Mouse (Mus musculus) neural tube, embryonic 13.5 days (tissue): ENCODE results near the gene Itga1. TPM values are rescaled to one million over a fixed set of nuclear protein-coding genes. Genes with fewer than 3 reads are reported as not detected.

ENCODE experiments used
- ATAC-seq: fragments of 200-750 bp; cut with Nextera tagmentation; 2 replicates; pipeline ENCODE4 v1.8.0; 2017; ENCODE audit warnings: low read depth, mild to moderate bottlenecking, moderate TSS enrichment, moderate library complexity
- H3K27ac ChIP-seq: fragments of 300-500 bp; sonication (generic); replicated peaks from 2 replicates; pipeline ENCODE4 v1.5.1; 2015; ENCODE audit warnings: moderate library complexity, mild to moderate bottlenecking, inconsistent platforms
- H3K27me3 ChIP-seq: fragments of 300-500 bp; sonication (generic); 2 replicates; pipeline ENCODE4 v1.6.1; 2015; ENCODE audit warnings: mild to moderate bottlenecking, inconsistent platforms
- H3K36me3 ChIP-seq: fragments of 300-500 bp; sonication (generic); 2 replicates; pipeline ENCODE4 v1.6.1; 2015; ENCODE audit warnings: mild to moderate bottlenecking, inconsistent platforms
- H3K4me1 ChIP-seq: fragments of 300-500 bp; sonication (generic); replicated peaks from 2 replicates; pipeline ENCODE4 v1.6.1; 2015; ENCODE audit warnings: inconsistent platforms
- H3K4me2 ChIP-seq: fragments of 300-500 bp; sonication (generic); 2 replicates; pipeline ENCODE4 v1.6.1; 2015; ENCODE audit warnings: inconsistent platforms, mild to moderate bottlenecking, moderate library complexity
- H3K4me3 ChIP-seq: fragments of 300-500 bp; sonication (generic); 2 replicates; pipeline ENCODE4 v1.5.1; 2015; ENCODE audit warnings: mild to moderate bottlenecking, inconsistent platforms
- H3K9ac ChIP-seq: fragments of 300-500 bp; sonication (generic); 2 replicates; pipeline ENCODE4 v1.6.1; 2015; ENCODE audit warnings: moderate library complexity, mild to moderate bottlenecking, inconsistent platforms
- H3K9me3 ChIP-seq: fragments of 300-500 bp; sonication (generic); 2 replicates; pipeline ENCODE4 v1.6.1; 2016; ENCODE audit warnings: inconsistent platforms
- WGBS: fragments of 180-500 bp; shearing (Covaris S2); methylation state at CpG from one replicate; pipeline ENCODE4 v1.1.7; 2015; 5-methylcytosine and 5-hydroxymethylcytosine counted together
- polyA plus RNA-seq: library from polyadenylated mRNA; unstranded; fragments of >200 nt; fragmentation: Nextera tagmentation; extraction: Ambion mirVana; gene quantifications from 2 replicates; pipeline ENCODE4 v1.2.1, GENCODE M21; 2015

Itga1 gene
- polyA plus RNA-seq, 1 experiment from 2014 or later = 8.4 TPM

GRCm38 (mm10) chr13:114933541-114933940 lies 168.2 kb downstream of the Itga1 start:
- Histone ChIP-seq H3K27ac (no peak overlapping the region), H3K27me3 (peaks cover 25% of the 10 kb centered on the region), H3K9me3 (no peaks in the 10 kb centered on the region), H3K36me3 (no peaks in the 10 kb centered on the region), H3K4me1 (peaks cover 14% of the 10 kb centered on the region), H3K9ac (no peak overlapping the region), H3K4me3 (no peak overlapping the region), H3K4me2 (no peak overlapping the region)
- ATAC-seq = no peak
- 89% methylated on average over 7 of the region's 7 CpGs for WGBS

- Histone ChIP-seq H3K9me3 (no peaks in the 10 kb centered on the region), H3K36me3 (no peaks in the 10 kb centered on the region), H3K4me3 (peak within 1 kb of the TSS; percentile 41), H3K9ac (peak within 1 kb of the TSS; percentile 63), H3K27ac (peak within 1 kb of the TSS; percentile 52; the same call in 1 of the 2 replicates), H3K4me2 (peak within 1 kb of the TSS; percentile 73), H3K27me3 (peaks cover 25% of the 10 kb centered on the region), H3K4me1 (peaks cover 14% of the 10 kb centered on the region)
- peak; percentile 84 for ATAC-seq
- 2% methylated on average over 28 of the region's 28 CpGs for WGBS
Observed at GRCm38 (mm10) chr13:114931775-114932294, 169.9 kb downstream of the Itga1 start, which contains the start of gene Itga2. Itga2 (minus strand) TSS chr13:114932100.

GRCm38 (mm10) chr13:114930996-114931649 lies 170.6 kb downstream of the Itga1 start:
- peak overlapping the region; percentile 52; the same call in 1 of the 2 replicates for H3K27ac ChIP-seq
- under 1% methylated on average over 10 of the region's 10 CpGs for WGBS
- no peaks in the 10 kb centered on the region for H3K36me3 ChIP-seq
- H3K9ac ChIP-seq = peak overlapping the region; percentile 63
- peak overlapping the region; percentile 41 for H3K4me3 ChIP-seq
- peak; percentile 61 for ATAC-seq
- H3K4me1 ChIP-seq = peaks cover 14% of the 10 kb centered on the region
- peaks cover 25% of the 10 kb centered on the region for H3K27me3 ChIP-seq
- H3K4me2 ChIP-seq = peak overlapping the region; percentile 73
- H3K9me3 ChIP-seq = no peaks in the 10 kb centered on the region

- ATAC-seq = no peak
- Histone ChIP-seq H3K27ac (no peak overlapping the region), H3K9me3 (0 out of 2 replicates have a peak, but pooled peaks cover 3% of the 10 kb centered on the region), H3K4me2 (no peak overlapping the region), H3K27me3 (no peaks in the 10 kb centered on the region), H3K9ac (no peak overlapping the region), H3K4me1 (peaks cover 10% of the 10 kb centered on the region), H3K36me3 (no peaks in the 10 kb centered on the region), H3K4me3 (no peak overlapping the region)
- 81% methylated on average over 1 of the region's 1 CpGs for WGBS
Observed at GRCm38 (mm10) chr13:114924785-114925184, 177.0 kb downstream of the Itga1 start.

GRCm38 (mm10) chr13:114923331-114923730 lies 178.4 kb downstream of the Itga1 start:
- H3K27me3 ChIP-seq = no peaks in the 10 kb centered on the region
- ATAC-seq = peak; percentile 90
- 0 out of 2 replicates have a peak, but pooled peaks cover 4% of the 10 kb centered on the region for H3K9me3 ChIP-seq
- no peak overlapping the region for H3K4me3 ChIP-seq
- no peaks in the 10 kb centered on the region for H3K36me3 ChIP-seq
- peaks cover 10% of the 10 kb centered on the region for H3K4me1 ChIP-seq
- 21% methylated on average over 9 of the region's 9 CpGs for WGBS
- H3K4me2 ChIP-seq = peak overlapping the region; percentile 28
- peak overlapping the region; percentile 39 for H3K27ac ChIP-seq
- no peak overlapping the region for H3K9ac ChIP-seq

- no peaks in the 10 kb centered on the region for H3K36me3 ChIP-seq
- WGBS = 63% methylated on average over 5 of the region's 5 CpGs
Observed at GRCm38 (mm10) chr13:114915767-114916166, 186.0 kb downstream of the Itga1 start.

GRCm38 (mm10) chr13:114914963-114915362 lies 186.8 kb downstream of the Itga1 start:
- no peak overlapping the region for H3K4me3 ChIP-seq

More at GRCm38 (mm10) chr13:114915767-114916166, 186.0 kb downstream of the Itga1 start:
- Histone ChIP-seq H3K27me3 (no peaks in the 10 kb centered on the region), H3K4me3 (no peak overlapping the region), H3K4me2 (no peak overlapping the region), H3K27ac (no peak overlapping the region), H3K9me3 (0 out of 2 replicates have a peak, but pooled peaks cover 4% of the 10 kb centered on the region), H3K9ac (no peak overlapping the region), H3K4me1 (no peaks in the 10 kb centered on the region)
- ATAC-seq = peak; percentile 32; the same call in 1 of the 2 replicates

GRCm38 (mm10) chr13:114914559-114914958 lies 187.2 kb downstream of the Itga1 start:
- no peak for ATAC-seq
- Histone ChIP-seq H3K9me3 (no peaks in the 10 kb centered on the region), H3K4me3 (no peak overlapping the region), H3K4me1 (no peaks in the 10 kb centered on the region), H3K4me2 (no peak overlapping the region), H3K36me3 (no peaks in the 10 kb centered on the region), H3K27me3 (no peaks in the 10 kb centered on the region), H3K27ac (no peak overlapping the region), H3K9ac (no peak overlapping the region)
- 91% methylated on average over 4 of the region's 4 CpGs for WGBS

More at GRCm38 (mm10) chr13:114914963-114915362, 186.8 kb downstream of the Itga1 start:
- Histone ChIP-seq H3K9me3 (0 out of 2 replicates have a peak, but pooled peaks cover 3% of the 10 kb centered on the region), H3K9ac (no peak overlapping the region), H3K27ac (no peak overlapping the region), H3K36me3 (no peaks in the 10 kb centered on the region), H3K4me2 (no peak overlapping the region), H3K27me3 (no peaks in the 10 kb centered on the region), H3K4me1 (no peaks in the 10 kb centered on the region)
- ATAC-seq = no peak
- whole genome bisulfite sequencing = 89% methylated on average over 4 of the region's 4 CpGs

GRCm38 (mm10) chr13:114910629-114911028 lies 191.1 kb downstream of the Itga1 start:
- Histone ChIP-seq H3K9me3 (no peaks in the 10 kb centered on the region), H3K4me3 (no peak overlapping the region), H3K4me1 (no peaks in the 10 kb centered on the region), H3K4me2 (no peak overlapping the region), H3K9ac (no peak overlapping the region), H3K27ac (no peak overlapping the region), H3K27me3 (no peaks in the 10 kb centered on the region), H3K36me3 (no peaks in the 10 kb centered on the region)
- 85% methylated on average over 9 of the region's 9 CpGs for WGBS
- no peak for ATAC-seq

GRCm38 (mm10) chr13:114909514-114909913 lies 192.2 kb downstream of the Itga1 start:
- H3K4me3 ChIP-seq = no peak overlapping the region
- H3K4me1 ChIP-seq = no peaks in the 10 kb centered on the region
- no peaks in the 10 kb centered on the region for H3K27me3 ChIP-seq
- H3K9me3 ChIP-seq = no peaks in the 10 kb centered on the region
- ATAC-seq = 0 out of 2 replicates have a peak, but pooled peaks have one; percentile 36
- WGBS = 82% methylated on average over 5 of the region's 5 CpGs
- H3K4me2 ChIP-seq = no peak overlapping the region
- H3K36me3 ChIP-seq = no peaks in the 10 kb centered on the region
- H3K27ac ChIP-seq = no peak overlapping the region
- H3K9ac ChIP-seq = no peak overlapping the region

GRCm38 (mm10) chr13:114907876-114908275 lies 193.9 kb downstream of the Itga1 start:
- no peak overlapping the region for H3K4me3 ChIP-seq
- H3K4me1 ChIP-seq = no peaks in the 10 kb centered on the region
- no peak for ATAC-seq
- no peaks in the 10 kb centered on the region for H3K9me3 ChIP-seq
- no peaks in the 10 kb centered on the region for H3K36me3 ChIP-seq
- 76% methylated on average over 4 of the region's 4 CpGs for WGBS
- H3K27me3 ChIP-seq = no peaks in the 10 kb centered on the region
- no peak overlapping the region for H3K9ac ChIP-seq
- H3K4me2 ChIP-seq = no peak overlapping the region
- H3K27ac ChIP-seq = no peak overlapping the region
